Mouse (Mus musculus) liver, embryonic 16.5 days (tissue): Measurements from ENCODE around the gene Mrpl20. TPM values are rescaled to one million over a fixed set of nuclear protein-coding genes. Genes with fewer than 3 reads are reported as not detected.

ENCODE experiments used
- ATAC-seq: fragments of 200-750 bp; cut with Nextera tagmentation; 2 replicates; pipeline ENCODE4 v1.8.0; 2017; ENCODE audit warnings: low read depth, mild to moderate bottlenecking, moderate number of reproducible peaks, moderate library complexity
- H3K27ac ChIP-seq: fragments of 300-500 bp; sonication (generic); 2 replicates; pipeline ENCODE4 v1.5.1; 2014; ENCODE audit warnings: mild to moderate bottlenecking, low read length
- H3K27me3 ChIP-seq: fragments of 300-500 bp; sonication (generic); 2 replicates; pipeline ENCODE4 v1.6.1; 2014; ENCODE audit warnings: low read depth, low read length, mixed read lengths; ENCODE audit not compliant: control insufficient read depth, insufficient read depth
- H3K36me3 ChIP-seq: fragments of 300-500 bp; sonication (generic); 2 replicates; pipeline ENCODE4 v1.6.1; 2014; ENCODE audit warnings: mild to moderate bottlenecking; ENCODE audit not compliant: control insufficient read depth, insufficient read depth
- H3K4me1 ChIP-seq: fragments of 300-500 bp; sonication (generic); 2 replicates; pipeline ENCODE4 v1.6.1; 2014; ENCODE audit warnings: low read depth, low read length, mixed read lengths; ENCODE audit not compliant: control insufficient read depth
- H3K4me2 ChIP-seq: fragments of 300-500 bp; sonication (generic); 2 replicates; pipeline ENCODE4 v1.6.1; 2014; ENCODE audit warnings: low read depth, low read length, mixed read lengths
- H3K4me3 ChIP-seq: fragments of 300-500 bp; sonication (generic); 2 replicates; pipeline ENCODE4 v1.5.1; 2014; ENCODE audit warnings: low read depth, mild to moderate bottlenecking, low read length
- H3K9ac ChIP-seq: fragments of 300-500 bp; sonication (generic); 2 replicates; pipeline ENCODE4 v1.6.1; 2014; ENCODE audit warnings: low read depth, low read length
- H3K9me3 ChIP-seq: fragments of 300-500 bp; sonication (generic); replicated peaks from 2 replicates; pipeline ENCODE4 v1.6.1; 2016; ENCODE audit warnings: low read length; ENCODE audit not compliant: control insufficient read depth
- WGBS: fragments of 180-500 bp; shearing (Covaris S2); extraction: QIAGEN DNeasy Blood & Tissue Kit; methylation state at CpG from one replicate; pipeline ENCODE4 v1.1.7; 2014; ENCODE audit not compliant: insufficient replicate concordance; 5-methylcytosine and 5-hydroxymethylcytosine counted together
- microRNA-seq: library from miRNA; unstranded; fragments of <30 nt; microRNA quantifications from one replicate; pipeline ENCODE4, GENCODE M21; 2016
- polyA plus RNA-seq: library from polyadenylated mRNA; unstranded; fragments of >200 nt; fragmentation: Nextera tagmentation; extraction: Ambion mirVana; gene quantifications from 2 replicates; pipeline ENCODE4 v1.2.1, GENCODE M21; 2015

Mrpl20 gene
- polyA plus RNA-seq, 1 experiment from 2014 or later: 115 TPM

GRCm38 (mm10) chr4:155853421-155853820 lies 50.7 kb downstream of the Mrpl20 start:
- H3K4me2 ChIP-seq: no peak overlapping the region
- H3K4me3 ChIP-seq: no peak overlapping the region
- no peak overlapping the region for H3K9ac ChIP-seq
- 87% methylated on average over 9 of the region's 9 CpGs for WGBS
- H3K9me3 ChIP-seq: no peaks in the 10 kb centered on the region
- peaks cover 32% of the 10 kb centered on the region for H3K4me1 ChIP-seq
- no peaks in the 10 kb centered on the region for H3K27me3 ChIP-seq
- peaks cover 14% of the 10 kb centered on the region for H3K36me3 ChIP-seq
- no peak for ATAC-seq
- H3K27ac ChIP-seq: no peak overlapping the region

GRCm38 (mm10) chr4:155854991-155855390 lies 52.3 kb downstream of the Mrpl20 start:
- H3K4me2 ChIP-seq: no peak overlapping the region
- no peaks in the 10 kb centered on the region for H3K9me3 ChIP-seq
- no peak overlapping the region for H3K27ac ChIP-seq
- peaks cover 14% of the 10 kb centered on the region for H3K36me3 ChIP-seq
- no peak for ATAC-seq
- WGBS: 86% methylated on average over 12 of the region's 12 CpGs
- H3K27me3 ChIP-seq: no peaks in the 10 kb centered on the region
- H3K4me1 ChIP-seq: peaks cover 16% of the 10 kb centered on the region
- no peak overlapping the region for H3K4me3 ChIP-seq
- no peak overlapping the region for H3K9ac ChIP-seq

GRCm38 (mm10) chr4:155856071-155856470 lies 53.4 kb downstream of the Mrpl20 start:
- Histone ChIP-seq H3K9ac (no peak overlapping the region), H3K36me3 (peaks cover 14% of the 10 kb centered on the region), H3K4me2 (no peak overlapping the region), H3K4me1 (peaks cover 13% of the 10 kb centered on the region), H3K4me3 (no peak overlapping the region), H3K27ac (no peak overlapping the region), H3K27me3 (no peaks in the 10 kb centered on the region), H3K9me3 (no peaks in the 10 kb centered on the region)
- 80% methylated on average over 12 of the region's 12 CpGs for WGBS
- ATAC-seq: no peak

GRCm38 (mm10) chr4:155856881-155857280 lies 54.2 kb downstream of the Mrpl20 start:
- WGBS: 31% methylated on average over 3 of the region's 3 CpGs
- Histone ChIP-seq H3K9me3 (no peaks in the 10 kb centered on the region), H3K4me3 (no peak overlapping the region), H3K4me1 (peaks cover 13% of the 10 kb centered on the region), H3K9ac (no peak overlapping the region), H3K36me3 (peaks cover 14% of the 10 kb centered on the region), H3K4me2 (no peak overlapping the region), H3K27ac (0 out of 2 replicates have a peak overlapping the region, but pooled peaks have one; percentile 19), H3K27me3 (no peaks in the 10 kb centered on the region)
- ATAC-seq: peak; percentile 42

- Histone ChIP-seq H3K36me3 (peaks cover 14% of the 10 kb centered on the region), H3K9me3 (no peaks in the 10 kb centered on the region), H3K9ac (no peak overlapping the region), H3K4me3 (no peak overlapping the region), H3K4me2 (no peak overlapping the region), H3K27ac (no peak overlapping the region), H3K27me3 (no peaks in the 10 kb centered on the region), H3K4me1 (peaks cover 13% of the 10 kb centered on the region)
- 35% methylated on average over 13 of the region's 13 CpGs for WGBS
- 0 out of 2 replicates have a peak, but pooled peaks have one; percentile 7 for ATAC-seq
Measured at GRCm38 (mm10) chr4:155859318-155859717, 56.6 kb downstream of the Mrpl20 start.

Small RNA genes lying within 50 kb of the gene (microRNA-seq; reads per million reads assigned to microRNA genes)
- gene Gm27743: not detected

Other genes starting within 250 kb of the Mrpl20 start
- 42.9 and 45.3 TPM in 2 replicates for gene Nadk, start 240.5 kb upstream of the Mrpl20 start, polyA plus RNA-seq
- 5.6 and 6.4 TPM in 2 replicates for gene Slc35e2, start 201.5 kb upstream of the Mrpl20 start, polyA plus RNA-seq
- gene Cdk11b, start 178.0 kb upstream of the Mrpl20 start, polyA plus RNA-seq: 19.4 and 20.3 TPM in 2 replicates
- not detected in 2 replicates for gene Gm10563, start 157.5 kb upstream of the Mrpl20 start, polyA plus RNA-seq
- 4.1 and 4.9 TPM in 2 replicates for gene Mmp23, start 149.5 kb upstream of the Mrpl20 start, polyA plus RNA-seq
- 4.4 and 6.3 TPM in 2 replicates for gene Mib2, start 133.7 kb upstream of the Mrpl20 start, polyA plus RNA-seq
- 0.04 and 0.08 TPM in 2 replicates for gene Fndc10, start 108.5 kb upstream of the Mrpl20 start, polyA plus RNA-seq
- gene Ssu72, start 98.1 kb upstream of the Mrpl20 start, polyA plus RNA-seq: 44.5 and 48.3 TPM in 2 replicates
- gene Tmem240, start 68.1 kb upstream of the Mrpl20 start, polyA plus RNA-seq: 0.13 TPM in 1 of 2 replicates, not detected in the other
- gene Atad3a, start 41.8 kb upstream of the Mrpl20 start, polyA plus RNA-seq: 43.7 and 49.5 TPM in 2 replicates
- gene Vwa1, start 28.2 kb upstream of the Mrpl20 start, polyA plus RNA-seq: 0.28 and 0.34 TPM in 2 replicates
- gene Tmem88b, start 17.0 kb upstream of the Mrpl20 start, polyA plus RNA-seq: 0.12 and 0.19 TPM in 2 replicates
- gene Ankrd65, start 12.4 kb upstream of the Mrpl20 start, polyA plus RNA-seq: 0.08 TPM in 1 of 2 replicates, not detected in the other
- gene Ccnl2, start 9.6 kb downstream of the Mrpl20 start, polyA plus RNA-seq: 69.7 and 79.8 TPM in 2 replicates
- 91.8 and 99.9 TPM in 2 replicates for gene Aurkaip1, start 28.4 kb downstream of the Mrpl20 start, polyA plus RNA-seq
- 8.2 and 10.2 TPM in 2 replicates for gene Mxra8, start 36.8 kb downstream of the Mrpl20 start, polyA plus RNA-seq
- gene Dvl1, start 44.5 kb downstream of the Mrpl20 start, polyA plus RNA-seq: 1.9 TPM in 2 replicates
- 0.11 and 0.14 TPM in 2 replicates for gene Tas1r3, start 60.5 kb downstream of the Mrpl20 start, polyA plus RNA-seq
- gene Cptp, start 66.6 kb downstream of the Mrpl20 start, polyA plus RNA-seq: 7.1 and 8.4 TPM in 2 replicates
- gene Ints11, start 66.7 kb downstream of the Mrpl20 start, polyA plus RNA-seq: 31.8 and 33.1 TPM in 2 replicates
- gene Pusl1, start 88.9 kb downstream of the Mrpl20 start, polyA plus RNA-seq: 12.9 and 13.4 TPM in 2 replicates
- gene Acap3, start 88.9 kb downstream of the Mrpl20 start, polyA plus RNA-seq: 5.5 and 5.6 TPM in 2 replicates
- 41.1 and 42.2 TPM in 2 replicates for gene Ube2j2, start 141.0 kb downstream of the Mrpl20 start, polyA plus RNA-seq
- gene C1qtnf12, start 159.4 kb downstream of the Mrpl20 start, polyA plus RNA-seq: 57.4 and 60.0 TPM in 2 replicates
- 3.3 and 3.6 TPM in 2 replicates for gene B3galt6, start 189.8 kb downstream of the Mrpl20 start, polyA plus RNA-seq
- gene Sdf4, start 190.0 kb downstream of the Mrpl20 start, polyA plus RNA-seq: 73.2 and 78.7 TPM in 2 replicates
- 0.22 and 0.37 TPM in 2 replicates for gene Tnfrsf4, start 211.0 kb downstream of the Mrpl20 start, polyA plus RNA-seq
- 0.58 and 0.68 TPM in 2 replicates for gene Tnfrsf18, start 223.3 kb downstream of the Mrpl20 start, polyA plus RNA-seq